Mouse (Mus musculus) retina, adult 2 months (tissue): Measurements from ENCODE around the gene Adra2a.

ENCODE experiments used
- DNase-seq: peaks from one replicate; pipeline ENCODE4 v3.0.0-alpha.2; 2012; ENCODE audit warnings: low read depth, low spot score

Gene Adra2a

GRCm38 (mm10) chr19:54076362-54077349 lies 32.7 kb downstream of the Adra2a start:
- DNase-seq, result no peak

DNA sequence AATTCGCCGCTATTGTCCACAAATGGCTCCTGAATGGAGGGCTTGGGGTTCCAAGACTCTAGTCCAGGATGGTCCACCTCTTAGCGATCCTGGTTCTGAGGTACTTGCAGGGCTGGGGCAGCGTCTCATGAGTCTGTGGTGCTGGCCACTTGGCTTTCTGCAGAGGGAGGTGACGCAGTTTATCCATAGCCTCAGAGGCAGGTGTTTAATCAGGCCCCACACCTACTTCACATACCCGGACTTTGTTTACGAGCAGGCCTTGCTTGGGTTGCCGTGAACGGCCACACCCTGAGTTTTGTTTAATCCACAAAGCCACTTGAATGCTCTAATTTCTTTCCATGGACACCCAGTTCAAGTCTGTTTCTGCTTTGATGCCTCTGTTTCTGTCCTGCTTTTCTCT lies 37.4 kb downstream of the Adra2a start:
- DNase-seq, result no peak

GRCm38 (mm10) chr19:54081716-54082165 lies 37.8 kb downstream of the Adra2a start:
- DNase-seq, result no peak

DNA sequence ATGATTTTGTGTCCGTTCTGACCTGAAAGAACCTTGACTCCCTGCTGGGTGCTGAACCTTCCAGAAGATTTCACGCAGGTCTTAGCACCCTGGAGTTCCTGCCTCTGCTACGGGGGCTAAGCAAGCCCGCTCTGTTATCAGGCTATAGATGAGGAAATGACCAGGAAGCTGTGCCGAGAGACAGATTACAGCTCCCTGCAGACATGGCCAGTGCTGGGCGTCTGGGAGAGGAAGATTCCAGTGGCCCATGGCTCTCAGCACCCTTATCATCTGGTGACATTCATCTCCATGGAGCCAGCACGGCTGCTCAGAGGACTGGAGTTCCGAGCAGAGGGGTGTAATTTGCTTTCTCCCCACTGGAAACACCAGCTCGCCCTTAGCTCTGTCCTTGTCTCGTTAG lies 43.4 kb downstream of the Adra2a start:
- DNase-seq, result no peak

GRCm38 (mm10) chr19:54093599-54093998 lies 49.6 kb downstream of the Adra2a start:
- DNase-seq, result no peak

DNA sequence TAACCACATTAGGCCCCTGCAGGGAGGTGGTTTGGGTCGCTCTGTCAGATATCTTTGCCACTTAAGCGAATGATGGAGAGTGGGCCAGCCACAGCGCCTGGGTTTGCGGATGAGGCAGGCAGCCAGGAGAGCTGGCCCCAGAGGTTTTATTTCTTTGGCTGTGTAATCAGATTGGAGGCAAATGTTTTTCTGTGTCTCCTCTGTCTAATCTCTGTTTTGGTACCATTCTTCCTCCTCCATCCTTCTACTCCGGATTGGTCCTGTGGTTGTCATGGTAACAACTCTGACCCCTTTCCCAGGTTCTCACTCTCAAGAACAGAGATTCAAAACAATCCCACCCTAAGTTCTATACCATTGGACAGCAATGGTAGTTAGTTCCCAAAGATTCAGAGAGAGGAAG lies 51.8 kb downstream of the Adra2a start:
- DNase-seq, result no peak

DNA sequence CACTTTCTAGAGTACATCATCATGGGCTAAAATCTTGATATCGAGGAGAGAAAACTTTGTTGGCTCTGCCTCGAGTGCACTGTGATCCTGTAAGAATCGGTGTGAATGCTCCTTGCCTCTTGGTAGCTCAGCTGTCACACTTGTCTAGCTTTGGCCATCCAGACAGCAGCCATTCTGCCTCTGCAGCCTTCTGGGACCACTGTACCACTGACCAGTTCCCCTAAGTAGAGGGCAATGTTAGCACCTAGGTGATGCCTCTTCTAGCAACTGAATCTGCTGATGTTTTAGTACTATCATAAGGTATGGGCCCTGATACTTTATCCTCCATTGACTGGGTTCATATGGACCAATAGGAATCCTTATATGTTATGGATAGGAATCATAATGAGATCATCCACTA lies 54.4 kb downstream of the Adra2a start:
- no peak for DNase-seq
